Mouse (Mus musculus) kidney, embryonic 14.5 days (tissue): ENCODE data around the gene Urm1. TPM values are rescaled to one million over a fixed set of nuclear protein-coding genes. Genes with fewer than 3 reads are reported as not detected.

Experiments used
- ATAC-seq: fragments of 200-750 bp; cut with Nextera tagmentation; 2 replicates; pipeline ENCODE4 v1.8.0; 2017; ENCODE audit warnings: moderate number of reproducible peaks, mild to moderate bottlenecking, moderate TSS enrichment, moderate library complexity; ENCODE audit not compliant: low FRiP score, low TSS enrichment
- H3K27ac ChIP-seq: fragments of 300-500 bp; sonication (generic); 2 replicates; pipeline ENCODE4 v1.5.1; 2014; ENCODE audit warnings: low read depth, mild to moderate bottlenecking, low read length, moderate library complexity, mixed read lengths
- H3K27me3 ChIP-seq: fragments of 300-500 bp; sonication (generic); 2 replicates; pipeline ENCODE4 v1.6.1; 2014; ENCODE audit warnings: mild to moderate bottlenecking, low read length; ENCODE audit not compliant: control insufficient read depth, insufficient read depth
- H3K36me3 ChIP-seq: fragments of 300-500 bp; sonication (generic); 2 replicates; pipeline ENCODE4 v1.6.1; 2014; ENCODE audit warnings: low read length, mixed read lengths; ENCODE audit not compliant: control insufficient read depth, insufficient read depth
- H3K4me1 ChIP-seq: fragments of 300-500 bp; sonication (generic); 2 replicates; pipeline ENCODE4 v1.6.1; 2014; ENCODE audit warnings: low read length, mixed read lengths; ENCODE audit not compliant: control insufficient read depth, insufficient read depth
- H3K4me2 ChIP-seq: fragments of 300-500 bp; sonication (generic); replicated peaks from 2 replicates; pipeline ENCODE4 v1.6.1; 2014; ENCODE audit warnings: low read depth, mild to moderate bottlenecking, low read length
- H3K4me3 ChIP-seq: fragments of 300-500 bp; sonication (generic); 2 replicates; pipeline ENCODE4 v1.5.1; 2014; ENCODE audit warnings: mild to moderate bottlenecking, low read length
- H3K9ac ChIP-seq: fragments of 300-500 bp; sonication (generic); 2 replicates; pipeline ENCODE4 v1.6.1; 2014; ENCODE audit warnings: low read depth, mild to moderate bottlenecking, low read length, moderate library complexity
- H3K9me3 ChIP-seq: fragments of 300-500 bp; sonication (generic); 2 replicates; pipeline ENCODE4 v1.6.1; 2016; ENCODE audit warnings: low read length; ENCODE audit not compliant: control insufficient read depth
- WGBS: fragments of 180-500 bp; shearing (Covaris S2); extraction: QIAGEN DNeasy Blood & Tissue Kit; methylation state at CpG from one replicate; pipeline ENCODE4 v1.1.7; 2014; 5-methylcytosine and 5-hydroxymethylcytosine counted together
- polyA plus RNA-seq: library from polyadenylated mRNA; unstranded; fragments of >200 nt; fragmentation: Nextera tagmentation; extraction: Ambion mirVana; gene quantifications from 2 replicates; pipeline ENCODE4 v1.2.1, GENCODE M21; 2014

Urm1 gene
- polyA plus RNA-seq, 1 experiment from 2014 or later = 29.2 TPM

DNA sequence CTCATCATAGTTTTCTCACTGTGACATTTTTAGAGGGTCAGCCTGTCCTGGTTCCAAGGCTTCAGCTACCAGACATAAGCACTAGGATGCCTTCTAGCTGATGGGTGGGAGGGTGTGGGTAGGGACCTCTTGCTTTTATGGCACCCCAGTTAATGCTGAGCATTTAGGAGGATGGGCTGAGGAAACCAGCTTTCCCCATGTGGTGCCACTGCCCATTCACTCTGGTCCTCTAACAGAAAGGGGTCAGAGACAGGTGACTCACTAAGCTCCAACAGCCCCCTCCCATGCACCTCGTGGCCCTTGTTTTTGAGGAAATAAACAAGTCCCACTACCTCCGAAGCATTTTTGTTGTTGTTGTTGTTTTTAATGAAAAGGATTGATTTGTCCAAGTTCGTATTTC lies 24.8 kb downstream of the Urm1 start:
- Histone ChIP-seq H3K27me3 (peaks cover 42% of the 10 kb centered on the region), H3K9ac (no peak overlapping the region), H3K4me1 (peaks cover 9% of the 10 kb centered on the region; the same call in 1 of the 2 replicates), H3K36me3 (peaks cover 23% of the 10 kb centered on the region), H3K9me3 (no peaks in the 10 kb centered on the region), H3K27ac (no peak overlapping the region), H3K4me2 (no peak overlapping the region), H3K4me3 (no peak overlapping the region)
- no peak for ATAC-seq
- 11% methylated on average over 3 of the region's 3 CpGs for WGBS

DNA sequence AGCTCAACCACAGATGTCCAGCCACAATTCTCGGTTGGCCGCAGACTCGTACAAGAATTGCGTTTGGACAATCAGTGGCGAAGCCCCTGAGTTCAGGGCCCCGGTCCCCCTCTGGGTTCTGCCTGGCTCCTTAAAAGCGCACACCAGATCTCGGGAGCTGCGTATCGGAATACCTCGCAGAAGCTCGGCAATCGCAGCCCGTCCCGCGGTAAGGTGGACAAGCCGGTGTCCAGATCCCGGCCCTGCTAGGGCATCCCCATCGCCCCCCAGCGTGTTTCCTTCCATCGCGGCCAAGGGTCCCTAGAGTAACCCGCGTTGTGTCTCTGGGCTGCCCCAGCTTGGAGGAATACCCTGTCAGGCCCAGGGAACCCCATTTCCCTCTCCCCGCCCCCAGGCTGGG lies 25.8 kb downstream of the Urm1 start:
- peak overlapping the region; percentile 30 for H3K4me3 ChIP-seq
- H3K36me3 ChIP-seq = peaks cover 23% of the 10 kb centered on the region
- peak overlapping the region; percentile 48 for H3K4me2 ChIP-seq
- peaks cover 9% of the 10 kb centered on the region; the same call in 1 of the 2 replicates for H3K4me1 ChIP-seq
- H3K9ac ChIP-seq = peak overlapping the region; percentile 38
- no peaks in the 10 kb centered on the region for H3K9me3 ChIP-seq
- H3K27ac ChIP-seq = no peak overlapping the region
- 6% methylated on average over 25 of the region's 25 CpGs for WGBS
- H3K27me3 ChIP-seq = peaks cover 42% of the 10 kb centered on the region
- no peak for ATAC-seq

- peak; percentile 61; the same call in 1 of the 2 replicates for ATAC-seq
- Histone ChIP-seq H3K9ac (peak overlapping the region; percentile 38; the same call in 1 of the 2 replicates), H3K36me3 (peaks cover 22% of the 10 kb centered on the region), H3K4me3 (peak overlapping the region; percentile 30), H3K4me1 (peaks cover 9% of the 10 kb centered on the region; the same call in 1 of the 2 replicates), H3K9me3 (no peaks in the 10 kb centered on the region), H3K4me2 (peak overlapping the region; percentile 48), H3K27ac (no peak overlapping the region), H3K27me3 (peaks cover 42% of the 10 kb centered on the region)
- 4% methylated on average over 47 of the region's 47 CpGs for WGBS
Measured at GRCm38 (mm10) chr2:29846061-29846853, 26.4 kb downstream of the Urm1 start.

DNA sequence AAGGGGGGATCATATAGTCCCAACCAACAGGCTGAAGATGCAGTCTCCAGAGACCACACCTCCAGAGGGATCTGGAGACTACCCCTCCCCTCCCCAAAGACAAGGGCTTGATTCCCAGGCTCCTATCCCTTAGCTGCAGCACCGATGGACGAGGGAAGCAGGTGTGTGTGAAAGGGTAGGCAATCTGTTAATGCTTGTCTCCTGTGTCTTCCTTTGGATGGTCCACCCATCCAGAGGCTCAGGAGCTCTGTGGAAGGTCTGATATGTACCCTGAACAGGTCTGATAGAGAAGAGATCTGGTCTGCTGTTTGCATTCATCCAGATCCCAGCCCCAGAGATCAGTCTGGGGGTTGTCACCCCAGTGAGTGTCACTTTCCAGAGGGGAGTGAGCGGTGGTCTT lies 27.0 kb downstream of the Urm1 start:
- Histone ChIP-seq H3K27me3 (peaks cover 42% of the 10 kb centered on the region), H3K4me3 (no peak overlapping the region), H3K4me1 (peaks cover 9% of the 10 kb centered on the region; the same call in 1 of the 2 replicates), H3K9me3 (no peaks in the 10 kb centered on the region), H3K9ac (no peak overlapping the region), H3K27ac (no peak overlapping the region), H3K36me3 (peaks cover 15% of the 10 kb centered on the region), H3K4me2 (no peak overlapping the region)
- no peak for ATAC-seq
- WGBS = 48% methylated on average over 3 of the region's 3 CpGs

DNA sequence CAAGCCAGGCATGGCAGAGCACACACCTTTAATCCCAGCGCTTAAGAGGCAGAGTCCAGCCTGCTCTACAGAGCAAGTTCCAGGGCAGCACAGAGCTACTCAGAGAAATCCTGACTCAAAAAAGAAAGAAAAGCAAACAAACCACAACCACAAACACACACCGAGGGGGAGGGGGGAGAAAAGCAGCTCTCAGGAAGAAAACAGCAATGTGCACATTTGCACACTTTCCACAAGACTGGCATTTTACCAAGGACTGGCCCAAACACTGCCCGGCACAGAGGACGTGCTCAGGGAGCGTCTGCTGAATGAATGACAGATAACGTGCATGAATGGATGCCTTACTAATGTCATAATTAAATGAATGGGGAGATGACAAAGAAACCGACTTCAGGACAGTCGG lies 29.2 kb downstream of the Urm1 start:
- Histone ChIP-seq H3K36me3 (no peaks in the 10 kb centered on the region), H3K4me2 (no peak overlapping the region), H3K9ac (no peak overlapping the region), H3K27ac (no peak overlapping the region), H3K4me3 (no peak overlapping the region), H3K27me3 (peaks cover 34% of the 10 kb centered on the region), H3K4me1 (peaks cover 9% of the 10 kb centered on the region; the same call in 1 of the 2 replicates), H3K9me3 (no peaks in the 10 kb centered on the region)
- WGBS = 79% methylated on average over 8 of the region's 8 CpGs
- ATAC-seq = no peak

- Histone ChIP-seq H3K27me3 (peaks cover 25% of the 10 kb centered on the region), H3K27ac (no peak overlapping the region), H3K36me3 (no peaks in the 10 kb centered on the region), H3K4me3 (no peak overlapping the region), H3K9me3 (no peaks in the 10 kb centered on the region), H3K9ac (no peak overlapping the region), H3K4me1 (peaks cover 9% of the 10 kb centered on the region; the same call in 1 of the 2 replicates), H3K4me2 (no peak overlapping the region)
- 60% methylated on average over 5 of the region's 5 CpGs for WGBS
- ATAC-seq = no peak
Measured at GRCm38 (mm10) chr2:29849841-29850480, 30.1 kb downstream of the Urm1 start.

GRCm38 (mm10) chr2:29852957-29853485 lies 33.1 kb downstream of the Urm1 start:
- no peak for ATAC-seq
- Histone ChIP-seq H3K4me3 (no peak overlapping the region), H3K27me3 (peaks cover under 1% of the 10 kb centered on the region; the same call in 1 of the 2 replicates), H3K9ac (no peak overlapping the region), H3K9me3 (no peaks in the 10 kb centered on the region), H3K4me1 (peaks cover 8% of the 10 kb centered on the region; the same call in 1 of the 2 replicates), H3K36me3 (no peaks in the 10 kb centered on the region), H3K4me2 (no peak overlapping the region), H3K27ac (no peak overlapping the region)
- WGBS = 48% methylated on average over 4 of the region's 4 CpGs

DNA sequence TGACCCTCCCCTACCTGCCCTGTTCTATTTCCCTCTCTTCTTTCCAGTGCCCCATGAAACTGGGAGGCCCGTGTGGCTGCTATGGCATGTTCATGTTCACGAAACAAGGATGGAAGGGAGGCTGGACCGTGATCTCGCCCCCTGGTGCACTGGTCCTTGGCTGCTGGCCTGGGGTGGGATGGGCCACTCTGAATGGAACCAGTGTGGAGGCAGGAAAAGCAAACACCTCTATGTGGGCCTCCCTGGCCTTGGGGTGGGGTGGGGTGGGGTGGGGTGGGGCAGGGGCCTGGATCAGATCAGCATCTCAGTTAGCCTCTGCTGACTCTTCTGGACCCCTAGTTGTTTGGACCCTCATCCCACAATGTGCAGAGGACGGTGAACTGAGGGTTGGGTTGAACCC lies 33.9 kb downstream of the Urm1 start:
- WGBS = 80% methylated on average over 5 of the region's 5 CpGs
- H3K9me3 ChIP-seq = no peaks in the 10 kb centered on the region
- ATAC-seq = no peak

More for the DNA sequence above, 33.9 kb downstream of the Urm1 start:
- Histone ChIP-seq H3K4me1 (peaks cover 8% of the 10 kb centered on the region; the same call in 1 of the 2 replicates), H3K9ac (no peak overlapping the region), H3K27me3 (no peaks in the 10 kb centered on the region), H3K4me2 (no peak overlapping the region), H3K27ac (no peak overlapping the region), H3K4me3 (no peak overlapping the region), H3K36me3 (no peaks in the 10 kb centered on the region)
